Mouse (Mus musculus) lung, postnatal 0 days (tissue): ENCODE measurements at regions not wholly inside any gene's neighbourhood (a gene's known extent, or its start where the extent isn't known, plus 50 kb on each side); places are given as distances from the start of the nearest gene placed in this dataset.
"Not testable (repeated sequence)": the region's sequence is repeated elsewhere in the genome, so short reads cannot be mapped to it uniquely, and the experiment has no call there.

ENCODE experiments used
- CTCF ChIP-seq: IDR thresholded peaks from 2 replicates; pipeline ENCODE4 v1.5.1; 2016; ENCODE audit warnings: antibody characterized with exemption, mild to moderate bottlenecking
- EP300 ChIP-seq: IDR thresholded peaks from 2 replicates; pipeline ENCODE4 v1.6.1; 2016; ENCODE audit warnings: antibody characterized with exemption, mild to moderate bottlenecking, control low read depth

GRCm38 (mm10) chrX:133064116-133064515 is 624.7 kb downstream of the Pcdh19 start:
- TF ChIP-seq EP300, CTCF: not testable (repeated sequence)
